Mouse (Mus musculus) spleen, adult 2 months (tissue): ENCODE data around the gene Rsrc1. TPM values are rescaled to one million over a fixed set of nuclear protein-coding genes. Genes with fewer than 3 reads are reported as not detected.

Experiments
- DNase-seq, 2 experiments: peaks; one replicate each; pipeline versions ENCODE4 v3.0.0 to v3.0.0-alpha.2; 2012 to 2021; ENCODE audit warnings: low spot score in 2 of 2, low read depth in 1 of 2
- H3K27ac ChIP-seq: fragments of 200-500 bp; 2 replicates; pipeline ENCODE4 v1.5.1; 2012; ENCODE audit warnings: low read length, inconsistent platforms; ENCODE audit not compliant: insufficient read depth
- H3K27me3 ChIP-seq: fragments of 200-500 bp; 2 replicates; pipeline ENCODE4 v1.6.1; 2012; ENCODE audit warnings: mild to moderate bottlenecking, moderate library complexity, low read length, inconsistent platforms; ENCODE audit not compliant: control insufficient read depth, insufficient read depth
- H3K36me3 ChIP-seq: fragments of 200-500 bp; 2 replicates; pipeline ENCODE4 v1.6.1; 2012; ENCODE audit warnings: mild to moderate bottlenecking, low read length, inconsistent platforms; ENCODE audit not compliant: control insufficient read depth, insufficient read depth
- H3K4me1 ChIP-seq: fragments of 200-500 bp; 2 replicates; pipeline ENCODE4 v1.6.1; 2011; ENCODE audit warnings: inconsistent platforms; ENCODE audit not compliant: control insufficient read depth, insufficient read depth, insufficient read length
- H3K4me3 ChIP-seq: fragments of 200-500 bp; 2 replicates; pipeline ENCODE4 v1.5.1; 2011; ENCODE audit warnings: mild to moderate bottlenecking, inconsistent platforms; ENCODE audit not compliant: insufficient read depth, insufficient read length; ENCODE audit errors: extremely low read depth
- CTCF ChIP-seq: fragments of 200-500 bp; IDR thresholded peaks from 2 replicates; pipeline ENCODE4 v1.5.1; 2011; ENCODE audit warnings: mild to moderate bottlenecking, inconsistent platforms; ENCODE audit not compliant: insufficient read depth, insufficient read length, insufficient replicate concordance; ENCODE audit errors: extremely low read depth
- POLR2A ChIP-seq: fragments of 200-500 bp; IDR thresholded peaks from 2 replicates; pipeline ENCODE4 v1.6.1; 2011; ENCODE audit warnings: low read depth, low read length, inconsistent platforms
- WGBS: fragments of 180-500 bp; shearing (Covaris S2); methylation state at CpG from one replicate; pipeline ENCODE4 v1.1.7; 2018; 5-methylcytosine and 5-hydroxymethylcytosine counted together
- polyA plus RNA-seq: library from polyadenylated mRNA; depleted of rRNA; stranded (reverse); fragments of >200 nt; gene quantifications from 2 replicates; pipeline ENCODE4 v1.2.3, GENCODE M21; 2012

The Rsrc1 gene
- polyA plus RNA-seq, 1 experiment: 2.1 TPM

DNA sequence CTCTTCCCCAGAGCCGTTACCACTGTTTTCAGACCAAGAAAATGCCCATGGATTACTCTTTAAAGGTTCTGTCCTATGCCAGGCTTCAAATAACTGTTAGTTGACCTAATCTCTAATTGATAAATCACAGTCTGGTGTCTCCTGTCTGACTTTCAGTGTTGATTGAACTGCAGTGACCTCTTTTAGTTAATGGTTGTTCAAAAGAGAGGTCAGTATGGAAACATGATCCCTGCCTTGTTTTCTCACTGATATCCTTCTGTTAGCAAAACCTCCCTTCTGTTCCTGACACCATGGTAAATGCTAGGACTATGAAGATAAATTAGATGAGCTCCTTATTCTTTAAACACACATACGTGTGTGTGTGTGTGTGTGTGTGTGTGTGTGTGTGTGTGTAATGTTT is 330.2 kb downstream of the Rsrc1 start:
- WGBS: 88% methylated on average over 2 of the region's 2 CpGs
- Histone ChIP-seq H3K4me3 (no peak overlapping the region), H3K27ac (no peak overlapping the region), H3K4me1 (no peaks in the 10 kb centered on the region), H3K27me3 (no peaks in the 10 kb centered on the region), H3K36me3 (no peaks in the 10 kb centered on the region)
- TF ChIP-seq CTCF (no peak), POLR2A (no peak)
- DNase-seq: no peak

DNA sequence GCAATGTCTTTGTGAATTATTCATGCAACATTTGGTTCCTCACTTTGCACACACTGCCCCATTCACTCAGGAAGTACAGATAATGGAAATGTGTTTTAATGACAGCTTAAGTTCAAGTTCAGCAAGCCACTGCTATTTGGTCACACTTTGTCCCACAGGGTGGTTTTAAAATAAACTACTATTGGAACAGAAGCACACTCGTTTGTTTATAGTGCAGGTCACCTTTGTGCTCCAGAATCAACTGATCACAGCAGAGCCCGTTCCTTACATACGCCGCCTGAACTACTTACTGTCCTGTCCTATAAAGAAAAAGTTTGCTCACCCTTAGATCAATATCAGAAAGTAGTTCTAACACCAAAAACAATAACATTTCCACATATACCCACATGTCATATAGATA is 341.2 kb downstream of the Rsrc1 start:
- Histone ChIP-seq H3K4me3 (no peak overlapping the region), H3K27ac (no peak overlapping the region), H3K27me3 (no peaks in the 10 kb centered on the region), H3K4me1 (no peaks in the 10 kb centered on the region), H3K36me3 (no peaks in the 10 kb centered on the region)
- TF ChIP-seq CTCF (no peak), POLR2A (no peak)
- WGBS: 91% methylated on average over 4 of the region's 4 CpGs
- no peak for DNase-seq

DNA sequence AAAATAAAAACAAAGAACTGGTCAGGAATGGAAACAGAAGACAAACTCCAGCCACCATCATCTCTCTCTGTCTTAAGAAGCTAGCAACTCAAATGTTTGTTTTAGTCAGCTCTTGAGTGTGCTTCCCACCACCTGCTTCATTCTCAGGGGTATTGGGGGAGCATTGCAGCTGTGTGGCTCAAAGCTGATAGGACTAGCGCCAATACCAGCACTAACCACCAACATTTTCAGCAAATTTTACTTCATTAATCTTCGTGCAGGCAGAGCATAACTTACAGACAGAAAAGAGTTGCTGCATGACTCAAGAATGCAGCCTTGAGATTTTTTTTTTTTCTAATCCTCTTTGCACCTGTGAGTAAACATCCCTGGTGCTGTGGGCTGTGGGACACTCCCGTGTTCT is 358.4 kb downstream of the Rsrc1 start:
- TF ChIP-seq POLR2A: no peak
- H3K36me3 ChIP-seq: no peaks in the 10 kb centered on the region
- no peak overlapping the region for H3K27ac ChIP-seq
- no peak for DNase-seq
- WGBS: 49% methylated on average over 3 of the region's 3 CpGs
- no peaks in the 10 kb centered on the region for H3K27me3 ChIP-seq
- no peaks in the 10 kb centered on the region for H3K4me1 ChIP-seq
- H3K4me3 ChIP-seq: no peak overlapping the region

DNA sequence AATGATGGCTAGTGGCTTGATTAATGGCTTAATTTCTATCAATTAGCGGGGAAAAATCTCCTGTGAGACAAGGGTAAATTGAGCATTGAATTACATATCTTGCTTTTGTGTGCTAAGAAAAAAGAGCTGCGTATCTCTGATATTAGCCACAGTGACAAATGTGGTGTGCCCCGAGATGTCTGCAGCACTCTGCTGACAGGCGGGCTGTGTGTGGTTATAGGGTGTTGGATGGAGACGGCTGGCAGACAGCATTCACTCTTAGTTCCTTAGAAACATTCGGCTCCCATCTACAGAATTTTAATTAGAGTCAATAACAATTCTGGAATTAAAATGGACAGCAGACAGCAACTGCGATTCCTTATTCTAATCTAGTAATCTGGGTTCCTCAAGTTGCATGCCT is 359.7 kb downstream of the Rsrc1 start:
- H3K4me1 ChIP-seq: no peaks in the 10 kb centered on the region
- no peak overlapping the region for H3K4me3 ChIP-seq
- H3K36me3 ChIP-seq: no peaks in the 10 kb centered on the region
- no peaks in the 10 kb centered on the region for H3K27me3 ChIP-seq
- H3K27ac ChIP-seq: no peak overlapping the region
- no peak for DNase-seq
- 89% methylated on average over 7 of the region's 7 CpGs for WGBS
- no peak for TF ChIP-seq POLR2A
- no peak for TF ChIP-seq CTCF

DNA sequence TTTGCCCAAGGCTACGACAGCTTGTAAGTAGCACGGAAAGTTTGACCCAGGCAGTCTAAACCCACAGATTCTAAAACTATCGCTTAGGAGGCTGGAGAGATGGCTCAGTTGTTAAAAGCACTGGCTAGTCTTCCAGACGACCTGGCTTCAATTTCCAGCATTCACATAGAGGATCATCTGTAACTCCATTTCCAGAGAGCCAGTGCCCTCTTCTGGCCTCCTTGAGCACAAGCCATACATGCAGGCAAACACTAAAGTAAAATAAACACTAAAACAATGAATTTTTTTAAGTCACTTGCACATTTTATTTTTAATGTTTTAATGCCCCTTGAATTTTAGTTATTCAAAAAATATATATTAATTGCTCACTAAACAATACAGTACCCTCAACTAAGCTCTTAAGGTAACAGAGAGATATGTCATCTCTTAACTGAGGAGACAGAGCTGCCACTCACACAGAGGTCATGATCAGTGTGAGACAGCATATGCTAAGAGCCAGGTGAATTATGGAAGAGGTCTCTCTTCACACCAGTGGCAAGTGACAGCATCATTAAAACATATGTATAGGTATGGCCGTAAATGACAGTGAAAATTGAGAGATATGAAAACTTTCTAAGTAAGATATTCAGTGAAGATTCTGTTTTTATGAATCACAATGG is 361.9 kb downstream of the Rsrc1 start:
- no peak for DNase-seq

DNA sequence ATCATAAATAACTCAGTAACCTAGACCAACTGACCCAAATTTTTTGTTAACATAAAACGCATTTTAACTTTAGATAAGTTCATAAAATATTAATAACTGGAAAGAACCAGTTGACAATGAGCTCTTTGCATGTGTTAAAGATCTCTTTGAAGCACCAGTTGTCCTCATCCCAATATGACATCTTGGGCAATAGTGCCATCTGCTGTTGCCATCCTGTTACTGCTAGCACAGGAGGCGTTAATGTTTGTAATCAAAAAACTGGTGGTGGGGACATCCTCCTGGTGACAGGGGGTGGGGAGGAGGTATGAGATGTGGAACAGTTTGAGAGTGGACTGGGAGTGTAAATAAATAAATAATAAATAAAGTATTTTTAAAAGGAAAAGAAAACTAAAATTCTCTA is 363.4 kb downstream of the Rsrc1 start:
- DNase-seq: peak; percentile 1 to 40
- H3K4me3 ChIP-seq: no peak overlapping the region

More for the DNA sequence above, 361.9 kb downstream of the Rsrc1 start:
- WGBS: 81% methylated on average over 5 of the region's 5 CpGs
- TF ChIP-seq CTCF (no peak), POLR2A (no peak)
- no peak overlapping the region for H3K27ac ChIP-seq
- H3K4me3 ChIP-seq: no peak overlapping the region
- H3K36me3 ChIP-seq: no peaks in the 10 kb centered on the region
- no peaks in the 10 kb centered on the region for H3K27me3 ChIP-seq
- no peaks in the 10 kb centered on the region for H3K4me1 ChIP-seq

DNA sequence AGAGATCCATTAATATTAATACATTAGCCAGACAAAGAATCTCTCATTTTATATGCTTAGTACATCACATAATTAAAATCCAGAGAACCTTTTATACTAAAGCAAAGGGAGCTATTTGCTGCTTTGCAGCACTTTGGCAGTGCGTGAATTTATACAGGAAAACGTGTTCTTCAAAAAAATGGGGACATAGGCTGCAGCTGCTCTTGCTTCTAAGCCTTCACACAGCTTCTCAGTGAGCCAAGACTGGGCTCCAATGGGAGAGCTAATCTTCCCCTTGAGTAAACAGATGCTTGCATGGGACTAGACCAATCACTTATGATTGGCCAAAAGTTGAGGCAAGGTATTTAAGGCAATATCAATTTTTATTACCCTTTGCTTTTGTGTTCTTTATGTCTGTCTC is 365.5 kb downstream of the Rsrc1 start:
- no peak overlapping the region for H3K27ac ChIP-seq
- H3K4me1 ChIP-seq: no peaks in the 10 kb centered on the region
- TF ChIP-seq POLR2A (no peak), CTCF (no peak)
- DNase-seq: no peak
- H3K4me3 ChIP-seq: no peak overlapping the region
- H3K27me3 ChIP-seq: no peaks in the 10 kb centered on the region
- no peaks in the 10 kb centered on the region for H3K36me3 ChIP-seq
- 90% methylated on average over 2 of the region's 2 CpGs for WGBS

More for the DNA sequence above, 363.4 kb downstream of the Rsrc1 start:
- H3K27ac ChIP-seq: no peak overlapping the region
- no peaks in the 10 kb centered on the region for H3K4me1 ChIP-seq
- TF ChIP-seq CTCF (peak; percentile 41; the same call in 1 of the 2 replicates), POLR2A (no peak)
- WGBS: 34% methylated on average over 2 of the region's 2 CpGs
- no peaks in the 10 kb centered on the region for H3K36me3 ChIP-seq
- H3K27me3 ChIP-seq: no peaks in the 10 kb centered on the region
